Comparison of ENCODE assay signal across 13 mouse cellular contexts in genomic region chr6:142111667-142112305, GRCm38 (mm10).
A peak's percentile ranks its signal among the peaks of the same experiment; 100 is the strongest.
DNase-seq lines count a peak whose midpoint lies in the region; ATAC-seq lines count a peak whose summit lies in the region.
"Had no signal": no experiment of that assay in that cellular context is flagged by ENCODE, and none has a peak within 500 bp of the region (broad histone marks: within the 10 kb centered on the region; RNA-seq: fewer than 3 reads in every experiment).

No protein-coding gene starts in this region.

- H3K4me2 ChIP-seq in forebrain, embryonic 12.5 days, result no peak overlapping the region
- H3K4me2 ChIP-seq: liver, embryonic 12.5 days had no signal

- WGBS in forebrain, embryonic 12.5 days, result 31% methylated on average over 3 of the region's 3 CpGs
- WGBS in midbrain, embryonic 10.5 days, result 41% methylated on average over 3 of the region's 3 CpGs

- H3K27me3 ChIP-seq in forebrain, embryonic 12.5 days, result no peaks in the 10 kb centered on the region
- H3K27me3 ChIP-seq in midbrain, embryonic 10.5 days (ENCODE audit: low read depth, poor library complexity, severe bottlenecking), result no peaks in the 10 kb centered on the region
- H3K27me3 ChIP-seq: liver, embryonic 12.5 days had no signal

- peak; percentile 7 to 8 for DNase-seq in left cerebral cortex, postnatal 14 days (ENCODE audit: low spot score in 2 of 2)
- no peak for DNase-seq in left cerebral cortex, postnatal 36 days (ENCODE audit: low spot score in 2 of 2)
- peak; percentile 66 for DNase-seq in midbrain, embryonic 10.5 days (ENCODE audit: low spot score)
- peak; percentile 11 for DNase-seq in retina, postnatal 1 day
- DNase-seq in lung, postnatal 10 days, result no peak
- no peak for DNase-seq in frontal cortex, postnatal 36 days (ENCODE audit: low spot score in 2 of 2)
- DNase-seq: heart, adult 2 months; layer of hippocampus, postnatal 36 days; right cerebral cortex, postnatal 25 days had no signal

- H3K4me3 ChIP-seq in forebrain, embryonic 12.5 days (replicated peaks), result no peak overlapping the region
- H3K4me3 ChIP-seq in midbrain, embryonic 10.5 days, result no peak overlapping the region
- H3K4me3 ChIP-seq: heart, adult 2 months; liver, embryonic 12.5 days had no signal

- ATAC-seq in forebrain, embryonic 12.5 days (ENCODE audit: low FRiP score), result peak; percentile 92
- no peak for ATAC-seq in megakaryocyte-erythroid progenitor cell, adult 5-6 weeks (replicated peaks; ENCODE audit: low FRiP score, low TSS enrichment, poor library complexity, severe bottlenecking)
- ATAC-seq: intestine, postnatal 0 days; liver, embryonic 12.5 days had no signal

- H3K27ac ChIP-seq in forebrain, embryonic 12.5 days, result no peak overlapping the region
- H3K27ac ChIP-seq in midbrain, embryonic 10.5 days (replicated peaks), result peak overlapping the region; percentile 76
- H3K27ac ChIP-seq: heart, adult 2 months; liver, embryonic 12.5 days had no signal

- intact Hi-C loops in left cerebral cortex, postnatal 14 days (cut with DNase I), result no loop called here
- intact Hi-C loops in left cerebral cortex, postnatal 36 days (cut with DNase I), result no loop called here

- no peaks in the 10 kb centered on the region for H3K9me3 ChIP-seq in forebrain, embryonic 12.5 days
- no peaks in the 10 kb centered on the region for H3K9me3 ChIP-seq in midbrain, embryonic 10.5 days (replicated peaks)

- no peaks in the 10 kb centered on the region for H3K36me3 ChIP-seq in forebrain, embryonic 12.5 days (replicated peaks)
- H3K36me3 ChIP-seq in midbrain, embryonic 10.5 days, result no peaks in the 10 kb centered on the region
- H3K36me3 ChIP-seq: liver, embryonic 12.5 days had no signal

- no peak overlapping the region for H3K9ac ChIP-seq in forebrain, embryonic 12.5 days
- H3K9ac ChIP-seq: liver, embryonic 12.5 days had no signal

- peaks cover 13% of the 10 kb centered on the region for H3K4me1 ChIP-seq in forebrain, embryonic 12.5 days
- H3K4me1 ChIP-seq in midbrain, embryonic 10.5 days, result peaks cover 22% of the 10 kb centered on the region
- H3K4me1 ChIP-seq: liver, embryonic 12.5 days had no signal

Comparison
In these comparisons a context has a peak if more than half of its experiments do, and no peak if none do; other contexts are left out.
1. DNase-seq: peak in left cerebral cortex, postnatal 14 days (2 of 2), midbrain, embryonic 10.5 days (single experiment) and retina, postnatal 1 day (single experiment); none in left cerebral cortex, postnatal 36 days (0 of 2), lung, postnatal 10 days (single experiment) and frontal cortex, postnatal 36 days (0 of 2).